Mouse (Mus musculus): Measurements from ENCODE around the gene Prelid3b. TPM values are rescaled to one million over a fixed set of nuclear protein-coding genes. Genes with fewer than 3 reads are reported as not detected.

Gene Prelid3b
- polyA plus RNA-seq, 1 experiment from 2014 or later = 114 TPM

DNA sequence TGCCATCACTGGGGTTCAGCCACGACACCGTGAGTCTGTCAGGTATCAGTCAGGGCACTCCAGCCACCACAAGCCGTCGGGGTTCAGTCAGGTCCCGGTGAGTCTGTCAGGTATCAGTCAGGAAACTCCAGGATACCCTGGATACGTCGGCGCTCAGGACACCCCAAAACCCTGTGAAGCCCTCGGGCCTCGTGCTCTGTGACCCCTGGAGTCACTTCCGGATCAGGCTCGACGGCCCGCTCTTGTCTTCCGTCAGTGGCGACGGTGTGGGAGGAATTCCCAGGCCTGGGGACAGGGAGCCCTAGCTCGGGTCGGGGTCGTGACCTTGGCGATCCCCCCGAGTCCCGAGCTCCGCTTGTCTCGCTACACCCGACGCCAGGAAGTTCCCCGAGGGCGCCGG, 474 bp downstream of the Prelid3b start:
- Histone ChIP-seq H3K27ac (ENCODE audit: low read depth) (peak overlapping the region; percentile 73), H3K9ac (ENCODE audit: low read length) (peak overlapping the region; percentile 79), H3K4me3 (ENCODE audit: low read depth, low read length) (peak overlapping the region; percentile 79), H3K36me3 (ENCODE audit: control insufficient read depth, insufficient read depth, low read length) (peaks cover 24% of the 10 kb centered on the region), H3K27me3 (replicated peaks; ENCODE audit: control insufficient read depth, insufficient read depth, low read length) (no peaks in the 10 kb centered on the region), H3K4me2 (ENCODE audit: low read length) (peak overlapping the region; percentile 84), H3K9me3 (ENCODE audit: control insufficient read depth, low read length) (no peaks in the 10 kb centered on the region), H3K4me1 (replicated peaks; ENCODE audit: control insufficient read depth, insufficient read depth, low read length) (peaks cover 17% of the 10 kb centered on the region)
- ATAC-seq (replicated peaks; ENCODE audit: low FRiP score, low TSS enrichment, low read depth) (peak; percentile 36), DNase-seq (ENCODE audit: low spot score) (no peak)
- WGBS = 6% methylated on average over 30 of the region's 30 CpGs

DNA sequence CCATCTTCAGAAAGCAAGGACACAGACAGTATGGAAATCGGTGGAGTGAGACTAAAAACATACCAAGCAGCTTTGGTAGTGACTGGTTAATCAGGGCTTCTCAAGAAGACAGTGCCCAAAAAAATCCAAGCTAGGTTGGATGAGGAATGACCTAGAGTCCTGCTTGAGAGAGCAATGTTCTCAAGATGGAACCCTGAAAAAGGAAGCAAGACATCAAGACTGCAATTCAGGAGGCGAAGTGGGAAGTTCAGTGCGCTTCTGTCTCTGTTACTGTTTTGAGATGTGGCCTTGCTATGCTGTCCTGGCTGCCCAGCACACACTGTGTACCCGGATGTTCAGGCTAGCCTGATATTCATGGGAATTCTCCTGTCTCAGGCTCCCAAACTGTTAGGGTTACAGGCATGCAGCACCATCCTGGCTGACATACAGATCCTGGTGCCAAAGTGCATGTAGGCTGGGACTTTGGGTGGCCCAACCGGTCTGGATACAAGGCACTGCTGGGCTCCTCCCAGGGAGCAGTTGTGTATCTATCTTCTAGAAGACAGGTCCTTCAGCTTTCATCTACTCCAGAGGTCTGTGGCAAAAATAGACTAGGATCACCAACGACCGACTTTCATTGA, 2.0 kb downstream of the Prelid3b start:
- DNase-seq (ENCODE audit: low spot score) (no peak), ATAC-seq (replicated peaks; ENCODE audit: low FRiP score, low TSS enrichment, low read depth) (no peak)
- Histone ChIP-seq H3K4me1 (replicated peaks; ENCODE audit: control insufficient read depth, insufficient read depth, low read length) (peaks cover 17% of the 10 kb centered on the region), H3K27me3 (replicated peaks; ENCODE audit: control insufficient read depth, insufficient read depth, low read length) (no peaks in the 10 kb centered on the region), H3K4me2 (ENCODE audit: low read length) (no peak overlapping the region), H3K4me3 (ENCODE audit: low read depth, low read length) (no peak overlapping the region), H3K36me3 (ENCODE audit: control insufficient read depth, insufficient read depth, low read length) (peaks cover 39% of the 10 kb centered on the region), H3K9me3 (ENCODE audit: control insufficient read depth, low read length) (no peaks in the 10 kb centered on the region), H3K27ac (ENCODE audit: low read depth) (no peak overlapping the region), H3K9ac (ENCODE audit: low read length) (no peak overlapping the region)
- WGBS = 87% methylated on average over 7 of the region's 7 CpGs

DNA sequence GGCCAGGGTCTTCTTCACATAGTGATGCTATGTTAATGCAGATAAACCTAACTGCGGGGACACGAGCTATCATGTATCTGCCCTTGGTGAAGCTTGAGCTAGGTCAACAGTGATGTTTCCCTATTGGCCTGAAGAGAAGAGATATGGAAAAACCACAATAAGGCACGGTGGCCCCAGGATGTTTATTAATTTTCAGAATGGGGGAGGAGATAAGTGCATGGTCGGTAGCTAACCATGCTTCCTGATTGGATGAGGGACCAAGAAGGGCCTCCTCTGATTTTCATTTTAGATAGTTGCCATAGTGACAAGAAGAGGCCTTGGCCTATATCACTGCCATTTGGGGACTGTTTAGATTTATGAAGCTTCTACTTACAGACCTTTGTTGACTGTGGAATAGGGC, 2.5 kb downstream of the Prelid3b start:
- DNase-seq (ENCODE audit: low spot score) (no peak), ATAC-seq (replicated peaks; ENCODE audit: low FRiP score, low TSS enrichment, low read depth) (no peak)
- H3K4me3 ChIP-seq (ENCODE audit: low read depth, low read length) = no peak overlapping the region
- WGBS = 77% methylated on average over 4 of the region's 4 CpGs
- H3K9me3 ChIP-seq (ENCODE audit: control insufficient read depth, low read length) = no peaks in the 10 kb centered on the region
- no peak overlapping the region for H3K27ac ChIP-seq (ENCODE audit: low read depth)
- H3K9ac ChIP-seq (ENCODE audit: low read length) = no peak overlapping the region
- H3K27me3 ChIP-seq (replicated peaks; ENCODE audit: control insufficient read depth, insufficient read depth, low read length) = no peaks in the 10 kb centered on the region
- peaks cover 17% of the 10 kb centered on the region for H3K4me1 ChIP-seq (replicated peaks; ENCODE audit: control insufficient read depth, insufficient read depth, low read length)
- peaks cover 45% of the 10 kb centered on the region for H3K36me3 ChIP-seq (ENCODE audit: control insufficient read depth, insufficient read depth, low read length)
- no peak overlapping the region for H3K4me2 ChIP-seq (ENCODE audit: low read length)

DNA sequence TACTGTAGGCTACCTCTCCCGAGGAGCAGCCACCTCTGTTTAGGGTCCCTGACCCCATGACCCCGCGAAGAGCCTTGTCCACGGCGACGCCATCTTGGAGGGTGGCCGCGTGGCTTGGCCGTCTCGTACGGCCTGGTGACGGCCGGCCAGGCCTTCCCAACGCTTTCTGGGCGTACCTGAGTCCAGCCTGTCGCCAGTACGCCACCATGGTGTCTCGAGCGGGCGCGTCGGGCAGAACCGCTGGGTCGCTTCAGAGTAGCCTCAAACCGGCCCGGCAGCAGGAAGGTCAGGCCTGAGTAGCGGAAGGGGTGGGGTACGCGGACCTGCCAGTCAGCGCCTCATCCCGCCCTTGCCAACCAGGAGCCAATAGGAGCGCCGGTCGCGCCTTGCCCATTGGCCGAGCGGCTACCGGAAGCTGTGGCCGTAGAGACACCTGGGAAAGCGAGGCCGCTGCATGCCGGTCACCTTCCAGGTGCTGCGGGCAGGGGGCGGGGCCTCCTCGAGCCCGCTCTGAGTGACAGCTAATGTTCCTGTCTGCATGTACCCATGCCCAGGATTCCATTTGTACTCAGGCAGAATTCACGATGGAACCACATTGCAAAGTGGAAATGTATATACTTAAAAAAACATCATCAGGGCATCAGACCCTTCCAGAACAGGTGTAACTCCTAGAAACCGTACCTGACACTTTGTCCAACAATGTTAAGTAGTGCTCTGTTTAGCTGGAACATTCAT, 8.9 kb downstream of the Prelid3b start, which contains the start of gene Atp5e:
Gene Atp5e, minus strand, starts transcription at position 317 of the 735 bp plus-strand sequence.
- peaks cover 6% of the 10 kb centered on the region; the same call in 1 of the 2 replicates for H3K4me1 ChIP-seq (replicated peaks; ENCODE audit: control insufficient read depth, insufficient read depth, low read length)
- H3K27me3 ChIP-seq (replicated peaks; ENCODE audit: control insufficient read depth, insufficient read depth, low read length) = no peaks in the 10 kb centered on the region
- 2% methylated on average over 48 of the region's 48 CpGs for WGBS
- peaks cover 74% of the 10 kb centered on the region for H3K36me3 ChIP-seq (ENCODE audit: control insufficient read depth, insufficient read depth, low read length)
- ATAC-seq (replicated peaks; ENCODE audit: low FRiP score, low TSS enrichment, low read depth) = peak; percentile 100
- no peaks in the 10 kb centered on the region for H3K9me3 ChIP-seq (ENCODE audit: control insufficient read depth, low read length)
- peak; percentile 93 for DNase-seq (ENCODE audit: low spot score)
- H3K4me2 ChIP-seq (ENCODE audit: low read length) = peak within 1 kb of the TSS; percentile 99
- peak within 1 kb of the TSS; percentile 52; the same call in 1 of the 2 replicates for H3K27ac ChIP-seq (ENCODE audit: low read depth)
- H3K4me3 ChIP-seq (ENCODE audit: low read depth, low read length) = peak within 1 kb of the TSS; percentile 85
- H3K9ac ChIP-seq (ENCODE audit: low read length) = peak within 1 kb of the TSS; percentile 90

DNA sequence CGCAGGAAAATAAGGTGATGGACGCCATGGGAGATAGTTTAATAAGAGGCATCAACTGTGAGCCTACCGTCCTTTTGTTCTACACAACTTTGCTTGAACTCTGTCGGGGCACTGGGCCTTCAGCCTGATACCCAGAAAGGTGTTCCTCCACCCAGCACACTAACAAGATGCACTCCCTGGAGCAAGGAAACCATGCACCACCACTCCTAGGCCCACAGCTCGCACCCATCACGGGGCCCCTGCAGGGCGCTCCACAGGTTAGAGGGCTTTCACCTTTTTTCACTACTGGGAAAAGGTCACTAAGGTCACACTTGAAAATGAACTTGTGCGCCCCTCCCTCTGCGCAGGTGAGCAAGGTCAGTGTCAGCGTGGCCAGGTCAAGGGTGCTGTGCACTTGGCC, 9.5 kb downstream of the Prelid3b start:
- peaks cover 6% of the 10 kb centered on the region; the same call in 1 of the 2 replicates for H3K4me1 ChIP-seq (replicated peaks; ENCODE audit: control insufficient read depth, insufficient read depth, low read length)
- H3K27me3 ChIP-seq (replicated peaks; ENCODE audit: control insufficient read depth, insufficient read depth, low read length) = no peaks in the 10 kb centered on the region
- peak overlapping the region; percentile 99 for H3K4me2 ChIP-seq (ENCODE audit: low read length)
- ATAC-seq (replicated peaks; ENCODE audit: low FRiP score, low TSS enrichment, low read depth) = peak; percentile 42
- H3K9me3 ChIP-seq (ENCODE audit: control insufficient read depth, low read length) = no peaks in the 10 kb centered on the region
- DNase-seq (ENCODE audit: low spot score) = no peak
- peaks cover 69% of the 10 kb centered on the region for H3K36me3 ChIP-seq (ENCODE audit: control insufficient read depth, insufficient read depth, low read length)
- H3K4me3 ChIP-seq (ENCODE audit: low read depth, low read length) = peak overlapping the region; percentile 85
- H3K9ac ChIP-seq (ENCODE audit: low read length) = peak overlapping the region; percentile 90
- 32% methylated on average over 10 of the region's 10 CpGs for WGBS
- peak overlapping the region; percentile 52; the same call in 1 of the 2 replicates for H3K27ac ChIP-seq (ENCODE audit: low read depth)

DNA sequence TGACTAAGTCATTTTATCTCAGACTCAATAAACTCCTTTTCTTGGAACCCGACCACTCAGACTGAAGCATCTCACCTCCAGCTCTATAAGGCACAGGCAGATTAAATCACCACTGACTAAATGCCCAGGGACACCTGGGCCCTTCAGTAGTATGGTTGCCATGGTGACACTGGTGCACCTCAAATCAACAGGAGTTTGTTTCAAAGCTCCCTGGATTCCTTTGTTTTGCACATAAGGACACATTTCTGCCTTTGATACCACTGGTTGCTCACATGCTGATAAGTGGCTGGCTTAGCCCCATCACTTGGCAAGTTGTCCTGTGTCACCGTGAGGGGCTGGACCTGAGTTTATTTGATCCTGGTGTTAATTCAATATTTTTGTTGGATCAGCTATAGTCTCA, 13.5 kb downstream of the Prelid3b start:
- ATAC-seq (replicated peaks; ENCODE audit: low FRiP score, low TSS enrichment, low read depth) (no peak), DNase-seq (ENCODE audit: low spot score) (no peak)
- 71% methylated on average over 2 of the region's 2 CpGs for WGBS
- peaks cover 6% of the 10 kb centered on the region; the same call in 1 of the 2 replicates for H3K4me1 ChIP-seq (replicated peaks; ENCODE audit: control insufficient read depth, insufficient read depth, low read length)
- H3K9me3 ChIP-seq (ENCODE audit: control insufficient read depth, low read length) = no peaks in the 10 kb centered on the region
- peaks cover 33% of the 10 kb centered on the region for H3K36me3 ChIP-seq (ENCODE audit: control insufficient read depth, insufficient read depth, low read length)
- no peak overlapping the region for H3K27ac ChIP-seq (ENCODE audit: low read depth)
- no peak overlapping the region for H3K4me2 ChIP-seq (ENCODE audit: low read length)
- no peak overlapping the region for H3K9ac ChIP-seq (ENCODE audit: low read length)
- no peaks in the 10 kb centered on the region for H3K27me3 ChIP-seq (replicated peaks; ENCODE audit: control insufficient read depth, insufficient read depth, low read length)
- no peak overlapping the region for H3K4me3 ChIP-seq (ENCODE audit: low read depth, low read length)

DNA sequence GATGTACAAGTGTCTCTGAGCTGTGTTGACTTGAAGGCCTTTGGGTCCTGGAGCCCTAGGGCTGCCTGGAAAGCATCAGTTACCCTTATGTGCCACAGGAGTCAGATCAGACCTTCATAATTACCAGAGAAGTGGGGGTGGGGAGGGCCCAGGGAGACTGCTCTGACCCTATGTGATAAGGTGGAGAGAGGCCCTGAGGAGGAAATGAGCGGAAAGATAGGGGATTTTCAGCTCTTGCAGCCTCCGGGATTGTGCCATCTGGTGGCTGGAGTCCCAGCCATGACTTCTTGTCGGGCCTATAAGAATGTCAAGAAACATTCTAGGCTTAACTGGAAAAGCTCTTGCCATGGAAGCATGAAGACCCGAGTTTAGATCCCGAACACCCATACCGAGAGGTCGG, 19.2 kb downstream of the Prelid3b start:
- Histone ChIP-seq H3K9me3 (ENCODE audit: control insufficient read depth, low read length) (no peaks in the 10 kb centered on the region), H3K36me3 (ENCODE audit: control insufficient read depth, insufficient read depth, low read length) (no peaks in the 10 kb centered on the region), H3K9ac (ENCODE audit: low read length) (no peak overlapping the region), H3K4me1 (replicated peaks; ENCODE audit: control insufficient read depth, insufficient read depth, low read length) (no peaks in the 10 kb centered on the region), H3K27me3 (replicated peaks; ENCODE audit: control insufficient read depth, insufficient read depth, low read length) (no peaks in the 10 kb centered on the region), H3K27ac (ENCODE audit: low read depth) (no peak overlapping the region), H3K4me3 (ENCODE audit: low read depth, low read length) (no peak overlapping the region), H3K4me2 (ENCODE audit: low read length) (no peak overlapping the region)
- ATAC-seq (replicated peaks; ENCODE audit: low FRiP score, low TSS enrichment, low read depth) (no peak), DNase-seq (ENCODE audit: low spot score) (no peak)
- 74% methylated on average over 7 of the region's 7 CpGs for WGBS

DNA sequence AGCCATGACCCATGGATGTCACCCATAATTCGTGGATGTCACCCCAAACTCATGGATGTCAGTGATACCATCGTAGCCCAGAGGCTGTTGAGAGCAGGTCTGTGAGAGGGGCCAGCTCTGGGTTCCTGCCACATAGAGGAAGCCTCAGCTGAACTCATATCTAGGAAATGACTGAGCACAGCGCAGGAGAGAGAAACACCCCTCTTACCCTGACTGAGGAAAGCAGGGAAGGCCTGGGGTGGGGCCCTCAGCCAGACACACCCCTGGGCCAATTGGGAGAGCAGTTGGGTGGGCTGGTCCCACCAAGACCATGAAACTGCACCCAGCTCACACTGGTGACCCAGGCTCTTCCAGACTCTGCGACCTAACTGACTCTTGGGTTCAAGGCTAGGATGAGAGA, 22.5 kb downstream of the Prelid3b start, which contains the start of gene Tubb1:
Gene Tubb1, plus strand, starts transcription at position 343 of the 400 bp plus-strand sequence.
- no peak within 1 kb of the TSS for H3K9ac ChIP-seq (ENCODE audit: low read length)
- 72% methylated on average over 4 of the region's 4 CpGs for WGBS
- H3K4me3 ChIP-seq (ENCODE audit: low read depth, low read length) = no peak within 1 kb of the TSS
- H3K4me1 ChIP-seq (replicated peaks; ENCODE audit: control insufficient read depth, insufficient read depth, low read length) = no peaks in the 10 kb centered on the region
- no peaks in the 10 kb centered on the region for H3K27me3 ChIP-seq (replicated peaks; ENCODE audit: control insufficient read depth, insufficient read depth, low read length)
- DNase-seq (ENCODE audit: low spot score) = no peak
- H3K27ac ChIP-seq (ENCODE audit: low read depth) = no peak within 1 kb of the TSS
- ATAC-seq (replicated peaks; ENCODE audit: low FRiP score, low TSS enrichment, low read depth) = no peak
- H3K4me2 ChIP-seq (ENCODE audit: low read length) = no peak within 1 kb of the TSS
- H3K9me3 ChIP-seq (ENCODE audit: control insufficient read depth, low read length) = no peaks in the 10 kb centered on the region
- H3K36me3 ChIP-seq (ENCODE audit: control insufficient read depth, insufficient read depth, low read length) = no peaks in the 10 kb centered on the region
